Mouse (Mus musculus): ENCODE measurements around the gene Adipor2. TPM values are rescaled to one million over a fixed set of nuclear protein-coding genes. Genes with fewer than 3 reads are reported as not detected.
"Not testable (repeated sequence)": the region's sequence is repeated elsewhere in the genome, so short reads cannot be mapped to it uniquely, and the experiment has no call there.

Adipor2 gene
- 10 to 100 TPM; 41.2 to 41.6 TPM for total RNA-seq (2021)
- long read RNA-seq, experiment 1, partial matches to known transcripts: 0 of 19 reads
- long read RNA-seq, experiment 1, other reads (novel, unspliced or antisense): 16 of 19 reads
- long read RNA-seq, experiment 2, transcript Adipor2-202 (8 exons, 3,489 nt): major isoform, 8 of 29 reads
- long read RNA-seq, experiment 2, partial matches to known transcripts: 2 of 29 reads
- long read RNA-seq, experiment 2, other reads (novel, unspliced or antisense): 19 of 29 reads

GRCm38 (mm10) chr6:119417354-119417753 lies at the start of gene Adipor2:
Gene Adipor2, minus strand, starts transcription at chr6:119417704.
- no peak for DNase-seq (ENCODE audit: low spot score in 2 of 2)

DNA sequence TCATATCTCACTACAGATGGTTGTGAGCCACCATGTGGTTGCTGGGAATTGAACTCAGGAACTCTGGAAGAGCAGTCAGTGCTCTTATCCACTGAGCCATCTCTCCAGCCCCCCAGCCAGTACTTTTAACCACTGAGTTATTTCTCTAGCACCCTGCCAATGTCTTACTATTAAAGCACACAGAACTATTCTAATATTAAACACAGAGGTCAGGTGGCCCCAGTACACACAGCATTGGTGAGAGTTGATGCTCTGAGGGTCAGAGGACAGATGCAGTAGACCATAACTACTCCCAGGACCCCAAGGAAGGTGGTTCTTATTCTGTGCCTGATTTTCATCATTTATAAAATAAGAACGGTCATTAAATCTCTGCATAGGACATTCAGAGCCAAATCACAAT lies 48.7 kb upstream of the Adipor2 start:
- DNase-seq (ENCODE audit: low spot score in 2 of 2): no peak

DNA sequence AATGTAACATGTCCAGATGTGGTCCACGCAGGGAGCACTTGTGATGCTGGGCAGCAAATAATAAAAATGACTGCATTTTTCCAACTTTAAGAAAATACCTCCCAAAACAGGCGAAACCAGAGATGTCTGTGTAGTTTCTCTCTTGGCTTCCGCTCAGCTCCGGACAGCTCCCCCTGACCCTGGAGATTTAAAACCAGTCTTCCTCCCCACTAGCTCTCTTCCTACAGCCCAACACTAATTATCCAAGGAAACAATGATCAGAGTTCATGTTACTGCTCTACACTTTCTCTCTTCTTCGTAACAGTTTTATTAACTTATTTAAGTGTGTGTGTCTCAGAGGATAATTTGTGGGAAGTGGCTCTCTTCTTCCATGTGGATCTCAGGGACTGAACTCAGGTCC lies 42.9 kb upstream of the Adipor2 start:
- no peak for DNase-seq (ENCODE audit: low spot score in 2 of 2)

GRCm38 (mm10) chr6:119459041-119459440 lies 41.5 kb upstream of the Adipor2 start:
- DNase-seq (ENCODE audit: low spot score in 2 of 2): no peak

- no peak for DNase-seq (ENCODE audit: low spot score in 2 of 2)
These were observed 40.7 kb upstream of the Adipor2 start for GRCm38 (mm10) chr6:119458166-119458565.

GRCm38 (mm10) chr6:119451981-119452499 lies 34.5 kb upstream of the Adipor2 start:
- DNase-seq (ENCODE audit: low spot score in 2 of 2): peak; percentile 38 to 64

GRCm38 (mm10) chr6:119450965-119451943 lies 33.8 kb upstream of the Adipor2 start:
- DNase-seq (ENCODE audit: low spot score in 2 of 2): no peak

DNA sequence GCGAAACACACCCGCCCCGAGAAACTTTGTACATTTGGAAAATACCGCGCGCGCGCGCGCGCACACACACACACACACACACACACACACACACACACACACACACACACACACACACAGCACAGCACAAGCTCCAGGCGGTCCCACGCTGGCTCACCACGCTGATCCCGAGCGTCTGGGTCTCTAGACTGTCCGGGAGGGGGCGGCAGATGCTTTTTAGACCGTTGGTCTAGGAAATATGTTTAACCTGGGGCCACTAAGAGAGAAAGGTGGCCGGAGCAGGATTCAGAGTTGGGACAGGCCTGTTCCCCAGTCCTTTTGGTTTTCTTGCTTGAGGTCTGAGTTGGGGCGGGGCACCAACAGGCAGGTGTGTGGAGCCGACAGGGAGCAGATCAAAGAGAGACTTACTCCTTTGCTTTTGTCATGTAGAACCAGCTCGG lies 31.6 kb upstream of the Adipor2 start:
- DNase-seq (ENCODE audit: low spot score in 2 of 2): no peak

DNA sequence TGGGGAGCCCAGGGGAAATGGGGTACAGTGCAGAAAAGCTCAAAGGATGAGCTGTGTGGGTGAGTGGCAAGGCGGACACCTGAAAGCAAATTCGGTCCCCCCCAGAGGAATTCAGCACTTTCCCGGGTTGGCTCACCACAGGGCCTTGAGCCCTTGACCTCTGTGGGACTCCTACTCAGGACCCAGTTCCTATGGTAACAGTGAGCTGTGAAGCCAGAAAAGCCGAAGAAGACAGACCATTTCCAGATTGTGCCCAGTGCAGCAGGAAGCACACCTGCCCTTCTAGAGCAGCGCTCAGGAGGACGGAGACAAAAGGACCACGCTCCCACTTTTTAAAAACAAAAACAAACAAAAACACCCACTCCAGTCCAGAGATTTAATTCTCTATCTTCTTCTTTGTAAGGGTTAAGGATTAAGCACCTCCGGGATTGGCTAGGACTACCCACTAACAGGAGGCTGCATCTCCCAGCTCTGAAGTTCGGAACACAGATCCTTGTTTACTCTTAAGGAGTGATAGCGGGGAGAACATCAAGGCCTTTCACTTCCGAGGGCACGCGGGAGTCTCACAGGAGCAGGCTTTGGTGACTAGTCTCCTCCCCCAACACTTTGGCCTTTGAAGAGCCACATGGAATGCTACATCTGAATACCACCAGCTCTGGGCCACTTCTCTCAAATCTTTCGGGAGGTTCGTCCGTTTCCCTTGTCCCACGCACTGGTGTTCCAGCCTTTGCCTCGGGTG lies 31.0 kb upstream of the Adipor2 start:
- no peak for DNase-seq (ENCODE audit: low spot score in 2 of 2)

DNA sequence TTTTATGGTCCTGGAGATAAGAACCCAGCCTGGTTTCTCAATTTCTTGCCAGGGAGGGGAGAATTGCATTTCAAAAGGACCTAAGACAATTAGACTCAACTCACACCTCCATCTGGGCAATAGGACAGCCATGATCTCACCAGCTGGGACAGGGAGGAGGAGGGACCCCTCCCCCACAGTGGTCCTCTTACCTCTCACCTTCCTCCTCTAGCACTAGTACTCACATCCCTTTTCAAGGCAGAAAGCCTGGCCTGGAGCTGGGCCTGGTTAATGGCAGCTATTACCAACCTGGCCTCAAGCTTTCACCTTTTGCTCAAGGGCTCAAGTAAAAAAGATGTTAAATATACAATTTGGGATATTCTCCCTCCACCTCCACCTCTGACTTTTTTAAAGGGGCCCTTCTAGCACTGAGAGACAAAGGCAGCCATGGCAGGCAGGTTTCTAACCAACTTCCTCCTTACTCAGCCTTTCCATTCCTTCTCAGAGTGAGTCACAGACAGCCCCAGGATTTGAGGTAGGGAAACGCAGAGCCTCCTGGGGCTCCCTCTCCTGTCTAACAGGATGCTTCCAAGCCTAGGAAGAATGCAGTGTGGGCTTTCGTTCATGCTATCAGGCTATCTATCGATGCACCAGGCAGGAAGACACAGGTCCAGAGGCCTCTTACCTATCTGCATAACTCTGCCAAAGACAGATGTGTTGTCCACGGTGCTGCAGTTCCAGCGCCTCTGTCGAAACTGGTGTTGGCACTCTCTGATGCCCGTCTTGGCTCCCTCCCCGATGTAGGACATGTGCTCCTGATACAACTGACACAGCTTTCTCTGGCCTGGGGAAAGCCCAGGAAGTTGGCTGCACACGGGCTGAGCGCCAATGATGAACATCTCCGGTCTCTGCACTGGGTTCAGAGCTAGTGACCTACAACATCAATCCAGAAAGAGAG lies 28.4 kb upstream of the Adipor2 start:
- DNase-seq (ENCODE audit: low spot score in 2 of 2): no peak

DNA sequence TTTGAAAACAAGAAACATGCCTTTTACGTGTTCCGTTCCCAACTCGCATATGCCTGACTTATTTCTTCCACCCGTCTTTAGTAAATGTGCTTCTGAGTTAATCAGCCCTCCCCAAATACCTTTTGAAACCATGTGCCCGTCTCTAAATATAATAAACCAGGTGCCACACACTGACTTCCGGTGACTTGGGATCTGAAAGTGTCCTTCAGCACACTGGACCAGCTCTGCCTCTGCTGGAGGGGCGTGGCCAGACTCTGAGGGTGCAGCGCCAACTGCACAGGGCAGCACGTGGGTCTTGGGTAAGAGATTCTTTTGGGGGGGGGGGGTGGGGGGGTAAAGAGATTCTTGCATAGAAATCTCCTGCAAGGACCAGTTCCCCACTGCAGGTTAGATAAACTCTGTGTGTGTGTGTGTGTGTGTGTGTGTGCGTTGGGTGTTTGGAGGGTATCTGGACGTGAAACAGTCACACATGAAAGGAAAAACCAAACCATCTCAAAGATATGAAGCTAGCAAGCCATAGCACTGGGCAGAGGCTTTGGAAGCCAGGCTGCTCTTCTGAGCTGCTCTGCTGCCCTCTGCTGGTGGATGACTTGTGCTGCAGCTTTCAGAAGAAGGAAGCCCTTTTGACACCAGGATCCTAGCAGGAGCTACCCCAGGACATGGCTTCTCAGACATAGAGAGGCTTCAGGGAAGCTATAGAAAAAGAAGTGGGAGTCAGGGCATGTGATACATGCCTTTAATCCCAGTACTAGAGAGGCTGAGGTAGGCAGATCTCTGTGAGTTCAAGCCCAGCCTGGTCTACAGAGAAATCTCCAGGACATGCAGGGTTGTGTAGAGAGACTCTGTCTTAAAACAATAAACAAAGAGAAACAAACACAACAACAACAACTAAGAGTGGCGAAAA lies 26.5 kb upstream of the Adipor2 start:
- DNase-seq (ENCODE audit: low spot score in 2 of 2): peak; percentile 66 to 84

- not testable (repeated sequence) for DNase-seq (ENCODE audit: low spot score in 2 of 2)
These were observed 25.2 kb upstream of the Adipor2 start for GRCm38 (mm10) chr6:119442729-119443128.

GRCm38 (mm10) chr6:119437894-119438761 lies 20.6 kb upstream of the Adipor2 start:
- DNase-seq (ENCODE audit: low spot score in 2 of 2): no peak

- DNase-seq (ENCODE audit: low spot score in 2 of 2): no peak
These were observed 16.9 kb upstream of the Adipor2 start for GRCm38 (mm10) chr6:119434394-119434793.

DNA sequence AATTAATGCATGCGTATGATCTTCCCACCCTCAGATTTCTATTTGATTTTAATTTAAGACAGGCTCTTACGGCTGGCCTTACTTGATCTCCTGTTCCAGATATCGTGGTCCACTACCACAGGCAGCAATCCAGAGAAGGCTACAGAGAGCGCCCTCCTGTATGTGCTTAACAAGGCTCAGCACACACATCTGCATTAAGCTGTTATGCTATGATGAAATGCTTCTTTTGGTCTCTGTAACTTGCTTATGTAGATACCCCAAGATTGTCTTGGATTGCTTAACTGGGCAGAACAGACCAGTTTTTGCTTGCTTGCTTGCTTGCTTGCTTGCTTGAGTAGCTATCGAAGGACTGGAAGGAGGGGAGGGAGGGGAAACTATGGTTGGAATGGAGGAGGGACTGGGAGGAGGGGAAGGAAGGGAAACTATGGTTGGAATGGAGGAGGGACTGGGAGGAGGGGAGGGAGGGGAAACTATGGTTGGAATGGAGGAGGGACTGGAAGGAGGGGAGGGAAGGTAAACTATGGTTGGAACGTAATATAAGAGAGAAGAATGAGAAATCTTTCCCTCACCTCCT lies 14.3 kb upstream of the Adipor2 start:
- DNase-seq (ENCODE audit: low spot score in 2 of 2): no peak

GRCm38 (mm10) chr6:119430508-119430907 lies 13.0 kb upstream of the Adipor2 start:
- peak; percentile 49 to 68 for DNase-seq (ENCODE audit: low spot score in 2 of 2)

DNA sequence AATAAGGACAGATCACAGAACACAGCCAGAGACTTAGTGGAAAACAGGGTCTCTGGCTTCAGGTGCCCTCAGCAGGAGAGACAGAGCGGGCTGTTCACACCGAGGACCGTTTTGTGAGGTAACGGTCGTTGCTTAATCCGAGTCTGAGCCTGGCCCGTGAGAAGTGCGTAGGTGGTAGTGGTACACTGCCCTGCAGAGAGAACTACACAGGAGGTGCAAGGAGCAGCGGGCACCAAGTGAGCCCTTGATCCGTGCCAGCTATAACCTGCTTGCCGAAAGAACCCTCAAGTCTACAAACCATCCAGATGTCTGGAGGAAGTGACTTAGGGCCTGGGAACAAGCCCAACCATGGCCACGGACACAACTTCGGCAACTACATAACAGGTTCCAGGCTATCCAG lies 11.8 kb upstream of the Adipor2 start:
- no peak for DNase-seq (ENCODE audit: low spot score in 2 of 2)

GRCm38 (mm10) chr6:119428611-119429010 lies 11.1 kb upstream of the Adipor2 start:
- DNase-seq (ENCODE audit: low spot score in 2 of 2): no peak

Data from layer of hippocampus, postnatal 14 days (tissue).